Mouse (Mus musculus): ENCODE results near the gene Lrp2bp.

DNA sequence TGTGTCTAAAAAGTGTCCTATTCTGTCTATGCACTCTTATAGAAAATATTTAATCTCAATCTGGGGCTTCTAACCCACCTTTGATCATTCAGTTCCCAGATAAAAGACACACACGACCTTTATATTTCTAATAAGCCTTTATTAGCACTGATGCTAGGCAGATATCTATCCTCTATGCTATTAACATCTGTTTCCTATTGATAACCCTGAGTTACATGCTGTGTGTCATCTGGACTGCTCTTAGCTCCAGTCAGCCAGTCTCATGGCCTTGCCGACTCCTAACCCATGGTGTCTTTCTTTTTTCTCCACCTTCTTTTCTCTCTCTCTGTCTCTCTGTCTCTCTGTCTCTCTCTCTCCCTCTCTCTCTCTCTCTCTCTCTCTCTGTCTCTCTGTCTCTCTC lies 10.9 kb upstream of the Lrp2bp start:
- no peak for TF ChIP-seq CTCF (IDR thresholded peaks at IDR 0.05; ENCODE audit: borderline replicate concordance, control insufficient read depth, extremely low read depth, insufficient read depth, low read length, poor library complexity)
- no peak for TF ChIP-seq POLR2A (IDR thresholded peaks at IDR 0.05; ENCODE audit: control insufficient read depth, extremely low read depth, insufficient read depth, low read length, poor library complexity)
